Mouse (Mus musculus): Measurements from ENCODE around the gene Shc3. TPM values are rescaled to one million over a fixed set of nuclear protein-coding genes. Genes with fewer than 3 reads are reported as not detected.

Gene Shc3
- polyA plus RNA-seq, 1 experiment from 2014 or later, result 0.34 TPM

DNA sequence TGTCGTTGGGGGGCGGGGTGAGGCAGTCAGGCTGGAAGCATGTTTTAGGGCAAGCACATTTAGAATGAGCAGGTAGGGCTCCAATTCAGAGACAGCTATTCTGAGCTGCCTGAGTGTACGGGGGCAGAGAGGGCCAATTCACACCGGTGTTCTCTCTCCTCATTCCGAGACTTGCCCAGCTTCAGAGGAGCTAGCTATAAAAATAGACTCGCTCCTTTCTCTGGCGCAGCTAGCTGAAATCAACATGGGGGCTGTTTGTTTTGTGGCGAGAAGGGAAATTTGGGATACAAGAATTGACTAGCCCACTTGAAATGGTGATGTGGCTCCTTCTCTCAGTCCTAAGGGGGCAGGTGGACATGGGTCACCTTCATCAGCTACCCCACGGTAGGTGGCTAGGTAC is 60.4 kb downstream of the Shc3 start:
- 85% methylated on average over 9 of the region's 9 CpGs for WGBS
- Histone ChIP-seq H3K4me2 (replicated peaks) (no peak overlapping the region), H3K36me3 (no peaks in the 10 kb centered on the region), H3K27ac (no peak overlapping the region), H3K9me3 (no peaks in the 10 kb centered on the region), H3K4me3 (replicated peaks) (no peak overlapping the region), H3K27me3 (replicated peaks) (no peaks in the 10 kb centered on the region), H3K9ac (no peak overlapping the region), H3K4me1 (replicated peaks) (no peaks in the 10 kb centered on the region)
- ATAC-seq, result no peak

DNA sequence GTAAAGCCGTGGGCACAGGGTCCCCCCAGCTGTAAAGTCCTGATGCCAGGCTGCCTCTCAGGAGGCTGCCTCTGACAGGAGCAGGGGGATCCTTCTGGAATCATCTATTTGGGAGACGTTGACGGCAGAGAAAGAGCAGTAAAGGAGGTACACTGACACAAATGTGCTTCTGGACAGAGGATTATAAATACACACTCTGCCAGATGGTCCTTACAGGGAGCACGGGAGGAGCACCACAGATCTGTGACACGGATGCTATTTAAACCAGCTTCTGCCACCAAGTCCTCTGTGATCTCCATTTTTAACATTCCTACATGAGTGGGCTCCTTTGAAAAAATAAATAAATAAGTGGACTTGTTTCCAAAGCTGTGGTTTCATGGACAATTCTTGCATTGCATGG is 63.5 kb downstream of the Shc3 start:
- Histone ChIP-seq H3K4me3 (replicated peaks) (no peak overlapping the region), H3K27ac (no peak overlapping the region), H3K4me2 (replicated peaks) (no peak overlapping the region), H3K36me3 (no peaks in the 10 kb centered on the region), H3K9ac (no peak overlapping the region), H3K9me3 (no peaks in the 10 kb centered on the region), H3K27me3 (replicated peaks) (no peaks in the 10 kb centered on the region), H3K4me1 (replicated peaks) (no peaks in the 10 kb centered on the region)
- no peak for ATAC-seq
- 80% methylated on average over 5 of the region's 5 CpGs for WGBS

DNA sequence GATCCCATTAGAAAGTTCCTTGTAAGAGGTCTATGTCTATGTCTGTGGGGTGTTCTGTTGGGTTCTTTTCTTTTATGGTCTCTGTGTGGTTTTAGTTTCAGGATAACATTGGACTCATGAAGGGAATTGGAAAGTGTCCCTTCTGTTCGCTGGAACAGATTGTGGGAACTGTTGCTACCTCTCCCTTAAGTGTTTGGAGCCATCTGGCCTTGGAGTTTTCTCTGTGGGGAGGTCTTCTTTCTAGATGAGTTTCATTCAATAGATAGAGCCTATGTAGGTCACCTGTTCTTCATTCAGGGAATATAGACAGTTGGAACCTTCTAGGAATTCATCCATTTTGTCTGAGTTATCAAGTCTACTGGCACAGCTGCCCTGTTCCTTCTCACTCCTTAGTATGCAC is 69.5 kb downstream of the Shc3 start:
- no peaks in the 10 kb centered on the region for H3K9me3 ChIP-seq
- H3K4me1 ChIP-seq (replicated peaks), result no peaks in the 10 kb centered on the region
- H3K27ac ChIP-seq, result no peak overlapping the region
- no peak overlapping the region for H3K9ac ChIP-seq
- no peak overlapping the region for H3K4me3 ChIP-seq (replicated peaks)
- no peak overlapping the region for H3K4me2 ChIP-seq (replicated peaks)
- 81% methylated on average over 1 of the region's 1 CpGs for WGBS
- H3K36me3 ChIP-seq, result no peaks in the 10 kb centered on the region
- H3K27me3 ChIP-seq (replicated peaks), result no peaks in the 10 kb centered on the region
- no peak for ATAC-seq

DNA sequence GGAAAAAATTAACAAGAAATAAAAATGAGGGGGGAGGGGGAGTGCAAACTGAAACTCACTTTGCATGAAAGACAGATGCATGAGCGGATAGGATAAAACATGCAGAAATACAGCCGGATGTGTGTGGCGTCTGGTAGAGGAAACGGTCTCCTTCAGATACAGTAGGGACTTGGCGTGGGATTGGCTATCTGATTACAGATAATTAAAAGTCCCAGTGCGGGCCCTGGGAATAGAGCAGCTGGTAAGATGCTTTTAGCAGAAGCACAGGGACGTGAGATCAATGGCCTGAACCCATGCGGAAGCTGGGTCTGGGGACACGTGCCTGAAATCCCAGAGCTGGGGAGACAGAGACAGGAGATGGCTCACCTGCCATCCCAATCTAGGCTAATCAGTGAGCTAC is 75.5 kb downstream of the Shc3 start:
- Histone ChIP-seq H3K9ac (no peak overlapping the region), H3K27ac (no peak overlapping the region), H3K9me3 (no peaks in the 10 kb centered on the region), H3K4me3 (replicated peaks) (no peak overlapping the region), H3K27me3 (replicated peaks) (no peaks in the 10 kb centered on the region), H3K4me1 (replicated peaks) (no peaks in the 10 kb centered on the region), H3K4me2 (replicated peaks) (no peak overlapping the region), H3K36me3 (no peaks in the 10 kb centered on the region)
- WGBS, result 85% methylated on average over 9 of the region's 9 CpGs
- ATAC-seq, result no peak

DNA sequence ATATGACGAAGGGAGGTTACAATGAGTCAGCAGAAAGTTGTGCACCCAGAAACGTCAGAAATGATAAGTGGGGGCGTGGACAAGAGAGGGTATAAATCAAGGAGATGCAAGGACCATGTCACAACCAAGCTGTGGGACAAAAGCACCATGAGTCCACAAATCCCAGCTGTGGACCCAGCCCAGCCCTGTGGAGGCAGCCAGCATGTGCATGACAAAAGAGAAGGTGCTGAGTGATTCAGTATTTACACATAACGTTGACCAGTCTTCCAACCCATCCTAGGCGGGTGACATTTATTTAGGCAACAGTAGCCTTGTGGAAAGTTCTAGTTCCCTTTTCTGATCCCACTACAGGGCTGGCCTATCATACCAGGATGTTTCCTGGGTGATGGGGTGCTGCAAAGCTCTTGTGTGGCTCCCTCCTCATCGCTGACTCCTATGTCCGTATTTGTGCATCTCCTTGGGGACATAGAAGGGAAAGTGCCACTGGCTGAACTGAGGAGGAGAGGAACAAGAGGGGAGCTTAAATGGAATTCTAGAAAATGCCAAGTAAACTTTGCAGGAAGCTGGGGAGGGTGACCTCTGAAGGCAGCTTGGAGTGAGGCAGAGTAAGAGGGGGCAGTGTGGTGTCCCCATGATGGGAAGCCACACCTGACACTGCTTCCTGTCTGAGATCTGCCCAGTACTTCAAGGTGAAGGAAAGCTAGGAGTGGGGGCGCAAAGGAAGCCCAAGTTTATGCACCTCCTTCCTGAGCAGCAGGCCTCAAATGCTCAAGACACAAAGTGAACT is 77.4 kb downstream of the Shc3 start:
- no peak overlapping the region for H3K9ac ChIP-seq
- no peaks in the 10 kb centered on the region for H3K4me1 ChIP-seq (replicated peaks)
- no peaks in the 10 kb centered on the region for H3K36me3 ChIP-seq
- no peak overlapping the region for H3K4me2 ChIP-seq (replicated peaks)
- no peak overlapping the region for H3K27ac ChIP-seq
- no peak for ATAC-seq
- H3K9me3 ChIP-seq, result no peaks in the 10 kb centered on the region
- 65% methylated on average over 8 of the region's 8 CpGs for WGBS
- no peak overlapping the region for H3K4me3 ChIP-seq (replicated peaks)
- no peaks in the 10 kb centered on the region for H3K27me3 ChIP-seq (replicated peaks)

DNA sequence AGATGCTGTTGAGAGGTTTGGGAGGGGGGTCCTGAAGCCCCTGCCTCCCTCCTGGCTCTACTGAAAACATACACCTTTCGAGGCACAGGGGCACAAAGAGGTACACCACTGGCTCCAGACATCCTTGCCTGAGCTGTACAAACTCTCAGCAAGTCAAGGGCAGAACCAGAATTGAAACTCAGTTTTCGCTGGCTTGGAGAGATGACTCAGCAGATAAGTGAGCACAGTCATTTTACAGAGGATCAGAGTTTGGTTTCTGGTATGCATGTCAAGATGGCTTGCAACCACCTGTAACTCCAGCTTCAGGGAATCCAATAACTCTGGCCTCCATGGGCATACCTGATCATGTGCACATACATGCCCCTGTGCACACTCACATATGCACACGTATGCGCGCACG is 79.0 kb downstream of the Shc3 start:
- H3K36me3 ChIP-seq, result no peaks in the 10 kb centered on the region
- no peaks in the 10 kb centered on the region for H3K9me3 ChIP-seq
- H3K4me2 ChIP-seq (replicated peaks), result no peak overlapping the region
- H3K4me1 ChIP-seq (replicated peaks), result no peaks in the 10 kb centered on the region
- no peak overlapping the region for H3K4me3 ChIP-seq (replicated peaks)
- WGBS, result 88% methylated on average over 6 of the region's 6 CpGs
- ATAC-seq, result no peak
- H3K27me3 ChIP-seq (replicated peaks), result no peaks in the 10 kb centered on the region
- no peak overlapping the region for H3K9ac ChIP-seq
- no peak overlapping the region for H3K27ac ChIP-seq

DNA sequence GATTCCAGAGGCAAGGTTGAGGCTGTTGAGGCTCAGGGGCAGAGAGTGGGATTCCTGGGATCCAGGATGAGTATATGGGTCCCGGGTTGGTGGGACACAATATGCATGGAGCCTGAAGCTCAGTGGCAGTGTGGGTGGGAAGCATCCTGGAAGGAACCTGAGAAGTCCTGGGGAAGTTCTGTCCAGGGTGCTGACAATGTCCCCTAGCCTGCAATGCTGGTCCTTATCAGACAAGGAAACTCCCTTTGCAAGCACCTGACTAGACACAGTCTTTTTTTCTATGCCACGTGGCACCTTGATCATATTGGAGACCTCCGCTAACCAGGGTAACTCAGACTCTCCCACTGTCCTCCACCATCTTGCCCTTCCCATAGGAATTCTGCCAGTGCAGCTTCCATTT is 80.3 kb downstream of the Shc3 start:
- Histone ChIP-seq H3K27me3 (replicated peaks) (no peaks in the 10 kb centered on the region), H3K9me3 (no peaks in the 10 kb centered on the region), H3K4me1 (replicated peaks) (no peaks in the 10 kb centered on the region), H3K9ac (no peak overlapping the region), H3K4me3 (replicated peaks) (no peak overlapping the region), H3K4me2 (replicated peaks) (no peak overlapping the region), H3K36me3 (no peaks in the 10 kb centered on the region), H3K27ac (no peak overlapping the region)
- no peak for ATAC-seq
- 65% methylated on average over 3 of the region's 3 CpGs for WGBS

DNA sequence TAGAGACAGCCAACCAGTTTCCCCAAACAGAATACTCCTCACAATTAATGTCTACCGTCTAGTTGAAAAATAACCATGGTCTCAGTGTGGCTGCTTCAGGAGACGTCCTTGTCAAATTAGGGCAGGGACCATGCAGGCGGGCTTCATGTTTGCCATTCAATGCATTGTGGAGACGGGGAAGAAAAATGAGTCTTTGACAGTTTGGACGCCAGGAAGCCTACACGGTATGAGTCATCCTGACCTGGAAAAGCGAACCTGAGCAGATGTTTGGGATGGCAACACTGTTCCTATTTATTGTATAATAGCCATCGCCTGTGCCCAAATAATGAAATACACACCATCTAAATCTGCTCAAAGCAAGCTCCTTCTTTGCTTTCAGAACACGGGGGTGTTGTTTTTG is 83.9 kb downstream of the Shc3 start:
- no peak for ATAC-seq
- WGBS, result 75% methylated on average over 9 of the region's 9 CpGs
- H3K4me2 ChIP-seq (replicated peaks), result no peak overlapping the region
- H3K27ac ChIP-seq, result no peak overlapping the region
- no peaks in the 10 kb centered on the region for H3K36me3 ChIP-seq
- no peaks in the 10 kb centered on the region for H3K4me1 ChIP-seq (replicated peaks)
- no peaks in the 10 kb centered on the region for H3K27me3 ChIP-seq (replicated peaks)
- H3K9ac ChIP-seq, result no peak overlapping the region
- H3K4me3 ChIP-seq (replicated peaks), result no peak overlapping the region
- H3K9me3 ChIP-seq, result no peaks in the 10 kb centered on the region

DNA sequence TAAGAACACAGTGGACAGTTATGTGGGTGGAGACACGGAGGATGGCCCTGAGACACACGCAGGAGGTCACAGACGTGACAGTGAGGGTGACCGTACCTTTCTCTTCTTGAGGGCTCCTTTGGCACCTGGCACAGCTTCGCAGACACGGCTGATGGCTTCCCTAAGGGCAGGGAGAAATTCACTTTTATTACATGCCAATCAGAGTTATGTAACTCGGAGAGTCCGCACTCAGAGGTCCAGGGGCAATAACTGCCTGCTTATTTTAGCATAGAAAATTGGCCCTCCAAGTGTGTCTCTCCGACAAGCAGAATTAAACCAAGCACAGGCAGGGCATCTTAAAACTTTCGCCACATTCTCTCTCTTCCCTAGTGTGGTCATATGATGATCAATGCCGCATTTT is 86.4 kb downstream of the Shc3 start:
- Histone ChIP-seq H3K9ac (no peak overlapping the region), H3K36me3 (no peaks in the 10 kb centered on the region), H3K4me3 (replicated peaks) (no peak overlapping the region), H3K27ac (no peak overlapping the region), H3K4me2 (replicated peaks) (no peak overlapping the region), H3K27me3 (replicated peaks) (no peaks in the 10 kb centered on the region), H3K4me1 (replicated peaks) (no peaks in the 10 kb centered on the region), H3K9me3 (no peaks in the 10 kb centered on the region)
- WGBS, result 77% methylated on average over 11 of the region's 11 CpGs
- no peak for ATAC-seq

DNA sequence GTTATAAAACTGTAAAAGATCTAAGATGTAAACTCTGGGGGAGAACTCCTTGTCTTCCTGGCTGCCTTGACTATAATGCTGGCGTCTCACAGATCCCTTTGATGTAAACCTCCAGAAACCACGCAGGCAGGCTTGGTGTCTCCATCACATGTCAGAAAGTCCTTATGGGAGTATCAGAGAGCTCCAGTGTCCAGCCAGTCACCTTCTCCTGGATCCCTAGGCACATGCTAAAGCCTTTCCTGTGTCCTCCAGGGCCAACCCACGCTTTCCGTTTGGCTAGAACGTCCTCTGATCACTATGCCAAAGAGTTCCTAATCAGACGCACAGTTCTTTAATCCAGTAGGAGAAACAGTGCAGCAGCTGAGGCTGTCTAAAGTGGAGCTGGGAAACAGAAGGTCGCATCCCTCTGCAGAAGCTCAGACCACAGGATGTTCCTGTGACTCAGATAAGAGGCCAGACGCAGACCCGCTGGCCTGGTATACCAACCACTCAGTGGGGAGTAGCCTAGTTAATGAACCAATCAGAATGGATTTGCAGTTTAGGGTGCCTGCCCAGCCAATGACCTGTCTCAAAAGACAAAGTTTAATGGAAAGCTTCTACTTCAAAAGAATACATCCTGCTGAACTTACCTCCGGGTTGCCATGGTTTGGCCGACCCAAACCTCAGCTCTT is 88.7 kb downstream of the Shc3 start:
- ATAC-seq, result no peak
- Histone ChIP-seq H3K9me3 (no peaks in the 10 kb centered on the region), H3K4me3 (replicated peaks) (no peak overlapping the region), H3K4me1 (replicated peaks) (no peaks in the 10 kb centered on the region), H3K9ac (no peak overlapping the region), H3K36me3 (no peaks in the 10 kb centered on the region), H3K27ac (no peak overlapping the region), H3K27me3 (replicated peaks) (no peaks in the 10 kb centered on the region), H3K4me2 (replicated peaks) (no peak overlapping the region)
- 70% methylated on average over 11 of the region's 11 CpGs for WGBS

DNA sequence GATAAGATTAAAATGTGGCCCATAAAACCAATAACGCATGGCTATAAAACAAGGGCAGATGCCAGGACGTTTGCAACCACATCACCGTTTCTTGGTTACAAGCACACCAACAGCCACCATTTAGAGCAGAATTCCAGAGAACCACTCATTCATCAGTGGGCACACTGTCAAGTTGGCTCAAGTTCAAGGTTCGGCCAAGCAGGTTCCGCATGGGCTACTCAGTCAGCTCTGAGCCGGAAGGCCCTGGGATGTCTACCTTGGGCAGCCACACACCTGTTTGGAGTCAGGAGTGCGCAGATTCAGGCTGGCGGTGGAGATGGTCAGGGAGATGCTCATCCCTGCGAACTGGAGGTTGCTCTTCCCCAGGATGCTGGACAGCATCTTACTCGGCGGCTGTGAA is 89.4 kb downstream of the Shc3 start:
- Histone ChIP-seq H3K27ac (no peak overlapping the region), H3K27me3 (replicated peaks) (no peaks in the 10 kb centered on the region), H3K9me3 (no peaks in the 10 kb centered on the region), H3K4me1 (replicated peaks) (no peaks in the 10 kb centered on the region), H3K4me3 (replicated peaks) (no peak overlapping the region), H3K36me3 (no peaks in the 10 kb centered on the region), H3K4me2 (replicated peaks) (no peak overlapping the region), H3K9ac (no peak overlapping the region)
- ATAC-seq, result no peak
- WGBS, result 84% methylated on average over 11 of the region's 11 CpGs

DNA sequence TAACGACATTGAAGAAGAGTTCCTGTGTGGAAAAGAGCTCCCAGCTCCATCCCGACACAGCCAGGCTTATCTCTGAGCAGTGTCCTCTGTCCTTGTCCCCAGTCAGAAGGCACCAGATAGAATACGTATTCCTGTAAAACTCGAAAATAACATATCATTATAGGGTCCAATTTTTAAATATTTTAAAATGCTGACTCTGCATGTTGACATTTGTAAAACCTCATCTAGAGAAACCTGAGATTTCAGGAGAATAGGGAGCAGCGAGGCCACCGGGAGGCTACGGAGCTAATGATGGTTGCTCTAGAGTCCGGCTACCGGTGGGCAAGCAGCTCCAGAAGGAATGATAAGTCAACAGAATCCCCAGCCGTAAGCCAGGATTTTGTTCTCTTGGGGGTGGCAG is 92.2 kb downstream of the Shc3 start:
- Histone ChIP-seq H3K27me3 (replicated peaks) (no peaks in the 10 kb centered on the region), H3K4me2 (replicated peaks) (no peak overlapping the region), H3K4me3 (replicated peaks) (no peak overlapping the region), H3K4me1 (replicated peaks) (no peaks in the 10 kb centered on the region), H3K36me3 (no peaks in the 10 kb centered on the region), H3K9me3 (no peaks in the 10 kb centered on the region), H3K27ac (no peak overlapping the region), H3K9ac (no peak overlapping the region)
- 78% methylated on average over 10 of the region's 10 CpGs for WGBS
- ATAC-seq, result no peak

DNA sequence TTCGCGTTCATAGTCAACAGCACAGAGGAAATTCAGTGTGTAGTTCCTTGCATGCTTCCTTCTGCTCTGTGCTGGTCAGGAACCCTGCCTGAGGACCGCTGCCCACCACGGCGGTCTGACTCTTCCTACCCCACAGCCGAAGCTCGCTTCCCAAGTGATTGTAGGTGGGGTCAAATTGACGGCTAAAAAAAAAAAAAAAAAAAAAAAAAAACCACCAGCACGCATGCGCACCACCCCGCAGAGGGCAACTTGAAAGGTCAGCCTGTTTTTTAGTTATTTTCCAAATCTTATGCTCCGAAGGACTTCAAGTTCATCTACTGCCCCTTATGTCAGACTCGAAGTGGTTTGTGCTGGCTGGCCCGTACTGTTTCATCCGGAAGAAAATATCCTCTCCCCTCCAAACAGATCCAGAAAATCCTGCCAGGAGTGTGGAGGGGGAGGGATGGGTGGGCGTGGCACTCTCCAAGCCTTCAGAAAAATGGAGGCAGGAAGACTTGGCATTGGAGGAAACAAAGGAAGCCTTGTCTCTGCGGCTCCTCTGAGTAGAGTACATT is 100.4 kb downstream of the Shc3 start:
- Histone ChIP-seq H3K9ac (no peak overlapping the region), H3K36me3 (no peaks in the 10 kb centered on the region), H3K4me2 (replicated peaks) (no peak overlapping the region), H3K4me3 (replicated peaks) (no peak overlapping the region), H3K4me1 (replicated peaks) (no peaks in the 10 kb centered on the region), H3K27me3 (replicated peaks) (no peaks in the 10 kb centered on the region), H3K9me3 (no peaks in the 10 kb centered on the region), H3K27ac (no peak overlapping the region)
- 69% methylated on average over 17 of the region's 17 CpGs for WGBS
- no peak for ATAC-seq
